Mouse (Mus musculus) layer of hippocampus, adult 2 months (tissue): Measurements from ENCODE around the gene Alg3. TPM values are rescaled to one million over a fixed set of nuclear protein-coding genes. Genes with fewer than 3 reads are reported as not detected.

ENCODE experiments used
- DNase-seq, 2 experiments: peaks; one replicate each; pipeline ENCODE4 v3.0.0; 2022; ENCODE audit warnings: low spot score in 2 of 2
- H3K27ac ChIP-seq: fragments of 200-600 bp; 2 replicates; pipeline ENCODE4 v1.8.1; 2022
- H3K4me3 ChIP-seq: fragments of 200-600 bp; 2 replicates; pipeline ENCODE4 v1.8.1; 2022; ENCODE audit warnings: mild to moderate bottlenecking
- CTCF ChIP-seq: fragments of 200-600 bp; conservative IDR thresholded peaks from 2 replicates; pipeline ENCODE4 v1.8.1; 2022; ENCODE audit warnings: antibody characterized with exemption, mild to moderate bottlenecking, moderate library complexity
- total RNA-seq, 2 experiments: library from RNA; stranded (reverse); gene quantifications; 2 replicates each; pipeline ENCODE4 v1.2.3; 2021

Alg3 gene
- total RNA-seq, 2 experiments from 2014 or later: 9.7 to 15.4 TPM

DNA sequence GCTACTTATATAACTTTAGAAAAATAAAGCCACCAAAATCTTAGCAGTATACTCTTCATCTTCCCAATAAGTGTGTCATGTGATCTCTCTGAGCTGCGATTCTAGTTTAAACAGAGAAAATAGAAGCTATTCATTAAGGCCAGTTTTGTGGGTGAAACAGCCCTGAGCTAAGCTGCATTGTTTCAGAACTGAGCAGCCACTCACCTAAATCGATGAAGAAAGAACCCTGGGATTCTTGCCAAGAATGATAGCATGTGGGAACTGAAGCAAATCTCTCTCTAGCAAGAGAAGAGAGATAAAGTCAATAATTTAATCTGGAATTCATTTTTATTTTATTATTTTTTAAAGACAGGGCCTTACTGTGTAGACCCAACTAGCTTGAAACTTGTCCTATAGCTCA is 11.7 kb upstream of the Alg3 start:
- DNase-seq: no peak
- Histone ChIP-seq H3K4me3 (no peak overlapping the region), H3K27ac (no peak overlapping the region)
- no peak for TF ChIP-seq CTCF

DNA sequence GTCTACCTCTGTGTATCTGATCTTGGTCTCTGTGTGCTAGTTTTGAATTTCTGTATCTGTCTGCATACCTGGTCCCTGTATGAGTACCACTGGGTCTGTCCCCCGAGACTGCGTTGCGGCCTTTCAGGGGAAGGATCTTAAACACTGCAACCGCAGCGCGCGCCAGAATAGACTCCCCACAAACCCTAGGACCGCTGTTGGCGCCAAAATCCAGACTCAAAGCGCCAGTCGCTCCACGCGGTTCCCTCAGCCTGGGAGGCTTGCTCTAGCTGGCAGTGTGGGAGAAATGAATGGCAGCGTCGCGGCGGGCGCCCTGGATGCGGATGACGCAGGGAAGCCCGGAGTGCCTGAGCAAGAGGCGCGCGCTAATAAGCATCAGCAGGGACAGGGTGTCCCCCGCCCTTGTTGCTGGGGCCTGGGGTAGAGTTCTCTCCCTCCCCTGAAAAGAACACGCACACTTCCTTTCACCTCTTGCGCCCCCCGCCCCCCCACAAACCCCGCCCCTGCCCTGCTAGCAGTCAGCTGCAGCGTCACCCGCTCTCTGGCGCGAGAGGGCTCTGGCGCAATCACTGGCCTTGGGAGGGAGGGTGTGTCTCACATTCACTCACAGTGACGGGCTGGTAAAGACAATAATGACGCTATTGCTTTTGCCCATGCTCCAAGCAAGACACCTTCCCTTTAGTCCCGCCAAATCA is 10.6 kb upstream of the Alg3 start:
- H3K27ac ChIP-seq: peak overlapping the region; percentile 46

DNA sequence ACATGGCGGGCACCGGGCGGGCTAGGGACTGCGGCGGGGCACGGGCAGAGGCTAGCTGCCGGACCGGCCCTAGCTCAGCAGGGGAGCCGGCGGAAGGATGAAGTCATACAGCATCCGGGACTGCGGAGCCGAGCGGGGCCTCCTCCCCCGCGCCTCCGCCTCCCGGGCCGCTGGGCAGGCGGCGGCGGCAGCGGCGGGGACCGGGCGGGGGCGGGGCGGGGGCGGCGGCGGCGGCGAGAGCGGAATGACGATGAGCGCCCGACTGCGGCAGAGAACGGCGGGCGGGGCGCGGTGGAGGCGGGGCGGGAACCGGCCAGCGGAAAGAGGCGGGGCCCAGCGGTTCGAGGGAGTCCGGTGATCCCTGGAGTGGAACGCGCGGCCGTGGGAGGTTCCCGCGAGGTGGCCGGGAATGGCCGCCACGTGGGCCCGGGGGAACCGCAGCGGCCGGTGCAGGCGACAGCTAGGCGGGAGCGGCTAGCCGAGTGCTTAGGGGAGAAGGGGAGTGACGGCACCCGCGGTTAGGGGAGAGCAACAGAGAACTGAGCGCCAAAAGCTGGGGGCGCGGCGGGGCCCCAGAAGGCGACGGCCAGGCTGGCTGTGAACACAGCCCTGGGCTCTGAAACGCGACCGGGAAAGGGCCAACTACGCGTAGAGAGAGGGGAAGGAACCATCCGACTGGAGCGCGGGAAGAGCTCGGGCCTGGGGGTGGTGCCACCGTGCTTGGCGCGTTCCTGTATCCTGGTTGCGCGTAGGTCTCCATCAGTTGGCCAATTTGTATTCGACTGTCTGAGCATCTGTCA is 9.9 kb upstream of the Alg3 start, which contains the start of gene Camk2n2:
Gene Camk2n2 (minus strand): TSS at position 97 of the 800 bp plus-strand sequence.
- DNase-seq: peak in 1 of 2 experiments; percentile 30
- Histone ChIP-seq H3K27ac (peak within 1 kb of the TSS; percentile 72), H3K4me3 (peak within 1 kb of the TSS; percentile 76)
- no peak for TF ChIP-seq CTCF

More for the DNA sequence above, 10.6 kb upstream of the Alg3 start:
- peak overlapping the region; percentile 76 for H3K4me3 ChIP-seq
- no peak for TF ChIP-seq CTCF
- peak; percentile 38 to 51 for DNase-seq

DNA sequence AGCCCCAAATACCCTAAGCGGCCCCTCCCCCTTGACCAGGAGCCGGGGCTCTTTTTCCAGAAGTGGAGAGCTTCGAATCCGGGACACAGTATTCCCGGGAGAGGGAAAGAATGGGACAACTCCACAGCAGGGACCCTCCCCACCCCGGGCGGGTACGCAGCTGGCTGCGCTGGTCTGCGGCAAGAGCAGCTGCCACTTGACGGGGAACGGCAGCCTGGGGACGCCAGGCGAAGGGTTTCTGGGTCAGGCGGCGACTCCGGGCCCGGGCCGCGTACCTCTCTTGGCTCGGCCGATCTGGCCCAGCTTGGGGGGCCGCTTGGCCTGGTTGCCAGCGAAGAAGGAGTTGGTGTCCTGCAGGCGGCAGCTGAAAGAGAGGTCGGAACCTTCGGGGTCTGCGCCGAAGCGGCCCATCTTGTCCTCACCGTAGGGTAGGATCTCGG is 9.2 kb upstream of the Alg3 start:
- TF ChIP-seq CTCF: no peak
- peak overlapping the region; percentile 76 for H3K4me3 ChIP-seq
- no peak for DNase-seq
- H3K27ac ChIP-seq: peak overlapping the region; percentile 72

DNA sequence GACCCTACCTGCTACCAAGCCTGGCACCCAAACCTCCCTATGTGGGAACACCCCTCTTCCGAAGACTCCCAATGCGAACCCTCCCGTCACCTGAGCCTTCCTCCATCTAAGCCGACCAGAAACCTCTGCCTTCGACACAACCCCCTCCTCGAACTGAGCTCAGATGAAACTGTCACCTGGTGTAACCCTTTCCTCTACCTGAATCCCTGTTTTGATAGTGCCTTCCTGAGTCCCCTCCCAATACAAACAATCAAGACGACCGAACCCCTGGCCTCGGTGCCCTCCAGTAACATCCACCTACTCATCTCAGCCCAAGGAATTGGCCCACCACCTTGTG is 8.8 kb upstream of the Alg3 start:
- no peak for TF ChIP-seq CTCF
- H3K27ac ChIP-seq: no peak overlapping the region

DNA sequence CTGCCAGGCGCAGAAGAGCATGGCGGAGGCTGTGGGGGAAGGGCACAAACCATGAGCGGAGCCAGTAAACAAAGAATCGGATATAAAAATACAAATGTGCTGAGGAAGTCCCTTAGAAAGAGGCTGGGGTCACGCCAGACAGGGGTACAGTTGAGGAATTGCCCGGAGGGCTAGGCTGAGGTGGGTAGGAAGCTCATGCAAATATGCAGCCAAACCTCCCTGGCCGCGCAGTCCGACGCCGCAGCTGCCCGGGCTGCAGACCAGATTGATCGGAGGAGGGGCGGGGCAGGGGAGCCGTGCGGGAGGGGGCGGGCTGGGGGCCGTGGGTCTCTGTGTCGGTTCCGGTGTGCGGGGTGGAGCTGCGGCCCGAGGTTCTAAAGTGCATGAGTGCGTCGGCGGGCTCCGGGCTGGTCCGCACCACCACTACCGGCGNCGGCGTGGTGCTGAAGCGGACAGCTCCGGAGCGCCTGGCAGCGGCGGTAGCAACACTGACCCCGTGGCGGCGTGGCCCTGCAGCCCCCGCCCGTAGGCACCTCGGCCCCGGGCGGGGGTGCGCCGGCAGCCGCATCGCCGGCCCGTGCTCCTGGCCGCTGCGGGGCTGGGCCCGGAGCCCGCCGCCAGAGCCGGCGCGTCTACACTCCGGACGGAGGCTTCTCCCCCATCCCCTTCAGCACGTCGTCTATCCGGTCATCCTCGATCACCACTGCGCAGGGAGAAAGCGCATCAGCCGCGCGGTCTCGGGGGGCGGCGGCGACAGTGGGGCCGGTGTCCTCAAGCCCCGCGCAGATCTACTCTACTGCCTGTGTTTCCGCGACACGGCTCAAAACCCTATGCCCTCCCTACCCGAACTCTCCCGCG is 8.2 kb upstream of the Alg3 start:
- no peak overlapping the region for H3K27ac ChIP-seq
- H3K4me3 ChIP-seq: peak overlapping the region; percentile 76
- DNase-seq: no peak
- no peak for TF ChIP-seq CTCF

More for the DNA sequence above, 8.8 kb upstream of the Alg3 start:
- H3K4me3 ChIP-seq: peak overlapping the region; percentile 76
- no peak for DNase-seq

DNA sequence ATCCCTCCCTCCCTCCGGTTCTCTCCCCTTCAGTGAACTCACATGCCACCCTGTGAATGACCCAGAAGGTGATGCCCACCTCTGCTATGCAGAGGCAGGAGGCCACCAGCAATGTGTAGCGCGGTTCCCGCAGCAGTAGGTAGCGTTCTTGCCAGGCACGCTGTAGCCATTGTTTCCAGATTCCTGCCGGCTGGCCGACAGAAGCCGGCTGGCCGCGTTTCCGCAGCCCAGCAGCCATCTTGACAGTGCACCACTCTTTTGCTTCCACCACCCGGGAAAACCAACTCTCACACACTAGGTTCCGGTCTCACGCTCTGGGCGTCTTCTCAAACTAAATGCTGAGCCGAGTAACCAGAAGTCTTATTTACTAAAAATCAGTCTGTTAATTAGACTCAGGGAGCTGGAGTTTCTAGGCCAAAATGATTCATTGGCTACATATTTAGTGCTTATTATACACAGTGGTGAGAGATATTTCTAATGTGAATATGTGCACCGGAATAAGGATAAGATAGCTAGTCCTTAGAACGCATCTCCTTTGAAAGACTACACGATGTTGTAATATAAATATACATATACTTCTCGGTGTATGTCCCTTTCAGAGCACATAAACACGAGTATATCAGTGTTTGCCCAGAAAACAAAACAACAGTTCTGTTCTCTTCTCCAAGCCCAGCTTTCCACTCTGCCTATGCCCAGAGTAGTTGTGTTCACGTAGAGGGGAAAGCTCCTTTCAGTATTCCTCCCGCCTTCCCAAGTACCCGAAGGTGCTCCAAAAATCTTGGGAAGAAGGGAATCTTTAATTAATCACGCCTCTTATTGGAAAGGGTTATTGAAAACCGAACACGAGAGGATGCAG is 806 bp downstream of the Alg3 start:
- no peak for TF ChIP-seq CTCF
- H3K27ac ChIP-seq: peak overlapping the region; percentile 93
- peak; percentile 65 to 76 for DNase-seq
- peak overlapping the region; percentile 85 for H3K4me3 ChIP-seq

DNA sequence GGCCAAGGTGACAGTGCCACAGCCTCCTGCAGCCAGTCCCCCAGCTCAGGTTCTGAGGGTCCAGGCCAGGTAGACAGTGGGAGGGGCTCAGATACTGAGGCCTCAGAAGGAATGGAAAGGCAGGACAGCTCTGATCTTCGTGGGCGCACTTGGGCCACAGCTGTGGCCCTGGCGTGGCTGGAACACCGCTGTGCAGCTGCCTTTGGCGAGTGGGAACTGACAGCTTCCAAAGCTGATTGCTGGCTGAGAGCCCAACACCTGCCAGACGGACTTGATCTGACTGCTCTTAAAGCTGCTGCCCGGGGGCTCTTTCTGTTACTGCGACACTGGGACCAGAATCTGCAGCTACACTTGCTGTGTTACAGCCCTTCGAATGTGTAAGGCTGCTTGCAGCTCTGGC is 6.8 kb downstream of the Alg3 start:
- H3K27ac ChIP-seq: no peak overlapping the region
- DNase-seq: no peak
- no peak for TF ChIP-seq CTCF
- no peak overlapping the region for H3K4me3 ChIP-seq

DNA sequence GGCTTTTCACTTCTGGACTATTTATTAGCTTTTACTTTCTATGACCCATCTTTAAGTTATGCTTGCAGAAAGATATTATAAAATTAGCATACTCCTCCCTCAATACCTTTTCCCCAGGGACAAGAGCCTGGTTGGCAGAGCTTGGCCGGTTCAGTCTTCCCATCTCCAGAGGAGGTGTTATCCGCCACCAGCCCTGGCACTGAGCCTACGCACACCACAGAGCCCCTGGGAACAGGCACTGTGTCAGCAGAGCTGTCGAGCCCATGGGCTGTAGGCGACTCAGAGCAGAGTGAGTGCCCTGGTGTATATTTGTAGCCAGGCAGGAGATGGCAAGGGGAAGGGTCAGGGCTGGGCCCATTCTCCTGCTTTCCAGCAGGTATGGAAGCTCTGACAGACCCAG is 11.0 kb downstream of the Alg3 start:
- Histone ChIP-seq H3K4me3 (no peak overlapping the region), H3K27ac (no peak overlapping the region)
- DNase-seq: no peak
- no peak for TF ChIP-seq CTCF

DNA sequence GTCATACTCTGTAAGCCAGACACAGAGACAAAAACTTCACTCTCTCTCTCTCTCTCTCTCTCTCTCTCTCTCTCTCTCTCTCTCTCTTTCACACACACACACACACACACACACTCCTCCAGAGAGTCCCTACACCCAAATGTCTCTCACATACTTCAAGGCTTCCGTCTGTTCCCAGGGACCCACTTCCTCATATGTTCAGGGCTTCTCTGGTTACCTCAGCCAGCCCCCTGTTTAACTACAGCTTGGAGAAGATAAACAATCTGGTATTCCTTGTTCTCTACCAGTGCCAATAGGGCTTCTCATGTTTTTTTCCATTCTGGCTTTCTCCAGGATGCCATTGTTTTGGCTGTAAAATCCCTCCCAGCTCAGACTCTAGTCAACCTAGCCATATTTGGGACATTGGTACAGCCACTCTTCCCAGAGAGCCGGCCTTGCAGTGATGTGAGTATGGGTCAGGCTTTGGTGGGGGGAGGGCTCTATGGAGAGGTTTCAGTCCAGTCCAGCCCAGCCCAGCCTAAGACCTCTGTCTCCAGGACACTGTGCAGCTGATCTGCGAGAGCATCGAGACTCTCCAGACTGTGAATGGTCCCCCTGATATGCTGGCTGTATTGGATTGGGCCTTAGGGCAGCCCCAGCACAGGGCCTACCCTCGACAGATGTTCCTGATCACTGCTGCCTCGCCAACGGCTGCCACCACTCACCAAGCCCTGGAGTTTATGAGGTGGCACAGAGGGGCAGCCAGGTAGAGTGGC is 14.7 kb downstream of the Alg3 start:
- H3K4me3 ChIP-seq: no peak overlapping the region
- H3K27ac ChIP-seq: no peak overlapping the region
- TF ChIP-seq CTCF: no peak
- no peak for DNase-seq

DNA sequence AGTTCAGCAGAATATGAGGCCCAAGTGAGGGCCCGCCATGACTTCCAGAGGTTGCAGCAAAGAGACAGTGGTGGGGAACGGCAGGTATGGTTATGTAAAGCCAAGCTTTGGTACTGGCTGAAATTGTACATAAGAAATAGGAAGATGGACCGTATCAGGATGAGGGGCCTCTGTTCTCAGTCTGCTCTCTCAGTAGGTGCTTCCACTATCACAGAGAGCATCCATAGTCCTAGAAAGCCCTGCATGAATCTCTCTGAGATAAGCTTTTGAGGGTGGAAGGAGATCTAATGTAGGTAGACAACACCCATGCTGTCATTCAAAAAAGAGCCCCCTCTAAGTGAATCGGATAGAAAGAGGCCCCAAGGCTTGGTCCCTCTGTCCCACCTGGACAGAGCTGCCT is 15.8 kb downstream of the Alg3 start:
- no peak for DNase-seq
- H3K4me3 ChIP-seq: no peak overlapping the region
- no peak for TF ChIP-seq CTCF
- no peak overlapping the region for H3K27ac ChIP-seq
